12 mouse cellular contexts compared by ENCODE assay signal in the genomic region with DNA sequence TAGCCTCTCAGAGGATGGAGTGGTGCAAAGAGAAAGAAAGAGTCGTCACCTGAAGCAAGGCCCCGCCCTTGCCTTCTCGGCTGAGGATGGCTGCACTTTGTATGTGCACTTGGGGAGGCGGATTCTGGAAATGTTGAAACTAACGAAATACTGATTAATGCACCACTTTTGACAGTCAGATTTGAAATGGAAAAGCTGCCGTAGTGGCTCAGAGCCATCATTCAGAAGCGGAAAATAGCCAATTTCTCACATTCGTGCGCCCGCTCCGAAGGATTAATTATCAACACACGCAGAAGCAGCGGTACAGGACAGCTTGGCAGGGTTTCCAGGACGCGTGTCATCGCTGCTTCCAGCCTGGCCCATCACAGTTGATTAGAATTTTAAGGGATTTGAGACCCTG. TPM values are rescaled to one million over a fixed set of nuclear protein-coding genes. Genes with fewer than 3 reads are reported as not detected.
A peak's percentile ranks its signal among the peaks of the same experiment; 100 is the strongest.
DNase-seq lines count a peak whose midpoint lies in the region; ATAC-seq and TF ChIP-seq lines count a peak whose summit lies in the region.
"Had no signal": no experiment of that assay in that cellular context is flagged by ENCODE, and none has a peak within 500 bp of the region (broad histone marks: within the 10 kb centered on the region; RNA-seq: fewer than 3 reads in every experiment).

No protein-coding gene starts in this region.

- no peak for DNase-seq in gastrocnemius, adult 2 months
- no peak for DNase-seq in gastrocnemius, adult 8-10 months (ENCODE audit: low spot score in 2 of 2)
- peak; percentile 77 for DNase-seq in lung, embryonic 14.5 days
- no peak for DNase-seq in lung, adult 2 months
- peak; percentile 59 to 80 for DNase-seq in layer of hippocampus, adult 18-20 months (ENCODE audit: low spot score in 2 of 2)
- DNase-seq in spleen, postnatal 14 days (ENCODE audit: low spot score in 2 of 2): no peak
- DNase-seq in thymus, adult 18-20 months: no peak
- DNase-seq: kidney, postnatal 14 days had no signal

- no peak for TF ChIP-seq CTCF in gastrocnemius, adult 2 months (IDR thresholded peaks at IDR 0.05)
- no peak for TF ChIP-seq CTCF in lung, embryonic 14.5 days (IDR thresholded peaks at IDR 0.05; ENCODE audit: low read depth)
- no peak for TF ChIP-seq CTCF in lung, adult 2 months (IDR thresholded peaks at IDR 0.05; ENCODE audit: insufficient read depth, low read length)

- peaks cover 13% of the 10 kb centered on the region for H3K4me1 ChIP-seq in lung, embryonic 14.5 days (ENCODE audit: insufficient read depth)
- peaks cover 18% of the 10 kb centered on the region for H3K4me1 ChIP-seq in lung, adult 2 months (ENCODE audit: control insufficient read depth, insufficient read depth, low read length)
- H3K4me1 ChIP-seq in midbrain, embryonic 15.5 days: peaks cover 24% of the 10 kb centered on the region

- 41% methylated on average over 16 of the region's 16 CpGs for WGBS in lung, embryonic 14.5 days
- WGBS in lung, adult 2 months: 54% methylated on average over 16 of the region's 16 CpGs
- 48% methylated on average over 16 of the region's 16 CpGs for WGBS in midbrain, embryonic 15.5 days

- no peak overlapping the region for H3K4me3 ChIP-seq in gastrocnemius, adult 2 months
- H3K4me3 ChIP-seq in lung, embryonic 14.5 days (ENCODE audit: low read depth, low read length): no peak overlapping the region
- no peak overlapping the region for H3K4me3 ChIP-seq in lung, adult 2 months (replicated peaks; ENCODE audit: extremely low read depth, low read depth, low read length)
- H3K4me3 ChIP-seq in midbrain, embryonic 15.5 days: no peak overlapping the region
- H3K4me3 ChIP-seq: heart, embryonic 13.5 days; myocyte had no signal

- no peak for TF ChIP-seq POLR2A in lung, adult 2 months (IDR thresholded peaks at IDR 0.05; ENCODE audit: borderline replicate concordance, extremely low read depth, low read depth, low read length)

- peak overlapping the region; percentile 35 for H3K27ac ChIP-seq in gastrocnemius, adult 2 months
- peak overlapping the region; percentile 60; the same call in 1 of the 2 replicates for H3K27ac ChIP-seq in lung, embryonic 14.5 days (ENCODE audit: low read depth)
- peak overlapping the region; percentile 60 for H3K27ac ChIP-seq in midbrain, embryonic 15.5 days
- H3K27ac ChIP-seq: heart, embryonic 13.5 days had no signal

- intact Hi-C loops in gastrocnemius, adult 2 months (cut with DNase I): no loop called here

- peaks cover 25% of the 10 kb centered on the region for H3K36me3 ChIP-seq in lung, embryonic 14.5 days (ENCODE audit: insufficient read depth)
- no peaks in the 10 kb centered on the region for H3K36me3 ChIP-seq in midbrain, embryonic 15.5 days (replicated peaks)

- H3K9ac ChIP-seq in lung, embryonic 14.5 days: no peak overlapping the region
- H3K9ac ChIP-seq in midbrain, embryonic 15.5 days: no peak overlapping the region
- H3K9ac ChIP-seq: heart, embryonic 13.5 days had no signal

- no peaks in the 10 kb centered on the region for H3K9me3 ChIP-seq in lung, embryonic 14.5 days (ENCODE audit: low read depth, low read length)
- no peaks in the 10 kb centered on the region for H3K9me3 ChIP-seq in midbrain, embryonic 15.5 days
- H3K9me3 ChIP-seq: heart, embryonic 13.5 days had no signal

- 0 out of 2 replicates have a peak, but pooled peaks cover 3% of the 10 kb centered on the region for H3K27me3 ChIP-seq in lung, embryonic 14.5 days (ENCODE audit: insufficient read depth, low read length)
- no peaks in the 10 kb centered on the region for H3K27me3 ChIP-seq in midbrain, embryonic 15.5 days (replicated peaks)
- H3K27me3 ChIP-seq: Patski had no signal

- H3K4me2 ChIP-seq in lung, embryonic 14.5 days: no peak overlapping the region
- peak overlapping the region; percentile 18 for H3K4me2 ChIP-seq in midbrain, embryonic 15.5 days

- no peak for ATAC-seq in lung, embryonic 14.5 days (ENCODE audit: insufficient read depth)
- no peak for ATAC-seq in midbrain, embryonic 15.5 days (replicated peaks)
- ATAC-seq: Patski had no signal

RNA-seq across cellular contexts. Expression of a gene that starts 47.5 kb away (rescaled TPM):
- 10 to 100 TPM; 10.7 to 14.8 TPM for total RNA-seq in gastrocnemius, adult 2 months (2021)
- 10 to 100 TPM in 1 of 4 experiments, 1 to 10 TPM in 3; 7.3 to 10.6 (median 8.4) TPM for total RNA-seq in gastrocnemius, adult 8-10 months (2022)
- polyA plus RNA-seq in lung, embryonic 14.5 days (2014; fragmentation: Nextera tagmentation; extraction: Ambion mirVana): 19.4 and 21.7 TPM in 2 replicates
- polyA plus RNA-seq in lung, adult 2 months (2012; rRNA removed): 98.6 and 107 TPM in 2 replicates
- total RNA-seq in layer of hippocampus, adult 18-20 months (2021): 1 to 10 TPM; 4.4 to 5.0 TPM
- polyA plus RNA-seq in midbrain, embryonic 15.5 days (2015; fragmentation: Nextera tagmentation; extraction: Ambion mirVana): 7.9 and 8.9 TPM in 2 replicates

Comparison
In these comparisons a context has a peak if more than half of its experiments do, and no peak if none do; other contexts are left out.
1. DNase-seq: peak in lung, embryonic 14.5 days (single experiment) and layer of hippocampus, adult 18-20 months (2 of 2); none in gastrocnemius, adult 2 months (single experiment), gastrocnemius, adult 8-10 months (0 of 2), lung, adult 2 months (single experiment), spleen, postnatal 14 days (0 of 2) and thymus, adult 18-20 months (0 of 2).
2. Peak in every context shown above with its lines, with median percentiles within 50 percentile points of each other: H3K27ac ChIP-seq.